Mouse (Mus musculus): ENCODE results near the gene Lrrk2. TPM values are rescaled to one million over a fixed set of nuclear protein-coding genes. Genes with fewer than 3 reads are reported as not detected.

Lrrk2 gene
- 10 to 100 TPM in 1 of 2 experiments, 1 to 10 TPM in 1; 7.8 to 99.8 TPM for total RNA-seq (2021)
- long read RNA-seq, experiment 1, full-length matches to known transcripts, result 1 of 4 reads
- long read RNA-seq, experiment 1, partial matches to known transcripts, result 2 of 4 reads
- long read RNA-seq, experiment 1, other reads (novel, unspliced or antisense), result 1 of 4 reads
- long read RNA-seq, experiment 2, full-length matches to known transcripts, result 4 of 20 reads
- long read RNA-seq, experiment 2, partial matches to known transcripts, result 15 of 20 reads
- long read RNA-seq, experiment 2, other reads (novel, unspliced or antisense), result 1 of 20 reads

GRCm38 (mm10) chr15:91672645-91673568, at the start of gene Lrrk2:
Gene Lrrk2, plus strand, starts transcription at chr15:91673175.
- DNase-seq (ENCODE audit: low spot score in 2 of 2), result peak; percentile 85 to 88

- DNase-seq (ENCODE audit: low spot score in 2 of 2), result no peak
Observed at GRCm38 (mm10) chr15:91624475-91624874, 48.5 kb upstream of the Lrrk2 start.

DNA sequence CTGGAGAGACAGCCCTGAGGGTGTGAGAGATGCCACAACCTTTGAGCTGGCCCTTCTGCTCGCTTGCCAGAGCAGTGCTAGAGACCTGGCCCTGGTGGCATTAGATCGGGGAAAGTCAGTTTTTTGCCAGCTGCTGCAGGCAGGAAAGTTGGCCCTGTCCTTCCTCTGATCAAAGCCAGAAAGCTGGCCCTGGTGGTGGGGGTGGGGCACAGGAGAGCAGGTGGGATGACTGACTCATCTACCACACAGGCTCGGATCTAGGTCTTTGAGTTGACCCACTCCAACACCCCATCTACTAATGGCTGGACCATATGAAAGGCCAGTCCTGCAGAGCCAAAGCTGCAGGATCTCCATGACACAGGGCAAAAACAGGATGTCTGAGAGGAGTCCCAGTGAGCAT, 43.8 kb upstream of the Lrrk2 start:
- no peak for DNase-seq (ENCODE audit: low spot score in 2 of 2)

DNA sequence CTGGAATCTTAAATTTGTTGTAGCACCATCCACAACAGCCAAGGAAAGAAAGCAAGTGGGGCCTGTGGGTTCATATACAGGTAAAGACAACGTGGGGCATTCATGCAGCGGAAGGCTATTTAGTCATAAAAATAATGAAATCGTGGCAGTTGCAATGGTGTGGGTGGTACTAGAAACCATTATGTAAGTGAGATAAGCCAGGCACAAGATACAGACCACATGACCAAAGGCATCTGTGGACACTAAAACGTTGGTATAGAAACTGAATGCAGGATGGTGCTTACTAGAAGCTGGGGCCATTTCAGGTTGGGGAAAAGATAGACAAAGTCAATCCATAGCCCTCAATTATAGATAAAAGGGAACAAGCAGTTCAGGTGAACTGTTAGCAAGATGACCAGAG, 40.5 kb upstream of the Lrrk2 start:
- DNase-seq (ENCODE audit: low spot score in 2 of 2), result no peak

- DNase-seq (ENCODE audit: low spot score in 2 of 2), result no peak
Observed at GRCm38 (mm10) chr15:91633051-91633450, 39.9 kb upstream of the Lrrk2 start.

- no peak for DNase-seq (ENCODE audit: low spot score in 2 of 2)
Observed at GRCm38 (mm10) chr15:91633806-91634205, 39.2 kb upstream of the Lrrk2 start.

GRCm38 (mm10) chr15:91634236-91634635, 38.7 kb upstream of the Lrrk2 start:
- DNase-seq (ENCODE audit: low spot score in 2 of 2), result no peak

GRCm38 (mm10) chr15:91641631-91642030, 31.3 kb upstream of the Lrrk2 start:
- DNase-seq (ENCODE audit: low spot score in 2 of 2), result no peak

DNA sequence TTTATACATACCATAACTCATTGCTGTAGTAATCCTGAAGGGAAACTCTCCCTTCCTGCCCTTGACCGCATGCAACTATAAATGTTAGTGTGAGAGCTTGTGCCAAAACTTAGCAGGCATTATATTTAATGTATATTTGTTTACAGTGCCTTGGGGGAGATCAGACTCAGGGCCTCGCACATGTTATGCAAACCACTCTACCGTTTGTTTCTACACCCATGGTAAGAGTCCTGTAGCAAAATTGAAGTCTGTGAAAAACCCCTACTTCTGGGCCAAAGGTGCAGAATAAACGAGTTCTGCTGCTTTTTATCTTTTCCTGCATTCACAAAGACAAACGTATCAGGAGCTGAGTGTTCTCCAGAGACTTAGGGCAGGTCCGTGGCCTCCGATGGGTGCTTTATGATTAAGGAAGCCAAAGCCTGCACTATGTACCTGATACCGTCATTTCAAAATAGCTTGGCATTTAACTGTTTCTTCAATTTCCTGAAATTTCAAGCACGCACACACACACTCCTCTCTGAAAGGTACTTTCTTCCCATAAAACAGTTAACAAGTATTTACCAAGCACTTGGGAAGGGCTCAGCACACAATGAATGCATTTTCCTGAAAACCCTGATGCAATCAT, 30.2 kb upstream of the Lrrk2 start:
- DNase-seq (ENCODE audit: low spot score in 2 of 2), result no peak

DNA sequence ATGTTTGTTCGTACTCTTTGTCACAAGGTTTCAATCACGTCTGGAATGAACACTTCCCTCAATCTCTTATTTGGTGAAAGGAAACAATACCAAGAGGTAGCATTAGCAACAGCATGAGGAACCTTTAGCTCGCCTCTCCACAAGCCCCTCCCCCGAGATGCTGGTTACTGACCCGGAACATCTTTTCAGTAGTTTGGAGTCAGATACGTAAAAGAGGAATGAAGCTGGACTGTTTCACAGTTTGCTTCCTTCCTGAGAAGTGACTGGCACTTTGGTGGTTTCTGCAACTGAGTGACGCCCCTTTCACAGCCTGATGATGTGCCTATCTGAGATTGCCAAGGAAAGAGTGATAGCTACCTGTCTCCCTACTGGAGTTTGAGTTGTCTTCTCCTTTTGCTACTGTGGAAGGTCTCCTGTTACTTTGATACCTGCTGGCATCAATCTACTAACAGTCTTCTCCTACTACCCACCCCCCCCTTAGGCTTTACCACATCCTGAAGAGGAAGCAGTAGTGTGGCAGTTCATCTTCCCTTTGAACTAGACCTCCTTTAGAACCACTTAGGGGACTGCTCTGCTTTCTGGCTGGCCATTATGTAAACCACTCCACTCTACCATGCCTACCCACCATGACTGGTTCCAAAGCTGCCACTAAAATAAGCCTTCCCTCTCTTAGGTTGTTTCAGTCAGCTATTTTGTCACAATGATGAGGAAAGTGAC, 29.2 kb upstream of the Lrrk2 start:
- DNase-seq (ENCODE audit: low spot score in 2 of 2), result no peak

GRCm38 (mm10) chr15:91650270-91650669, 22.7 kb upstream of the Lrrk2 start:
- DNase-seq (ENCODE audit: low spot score in 2 of 2), result no peak

DNA sequence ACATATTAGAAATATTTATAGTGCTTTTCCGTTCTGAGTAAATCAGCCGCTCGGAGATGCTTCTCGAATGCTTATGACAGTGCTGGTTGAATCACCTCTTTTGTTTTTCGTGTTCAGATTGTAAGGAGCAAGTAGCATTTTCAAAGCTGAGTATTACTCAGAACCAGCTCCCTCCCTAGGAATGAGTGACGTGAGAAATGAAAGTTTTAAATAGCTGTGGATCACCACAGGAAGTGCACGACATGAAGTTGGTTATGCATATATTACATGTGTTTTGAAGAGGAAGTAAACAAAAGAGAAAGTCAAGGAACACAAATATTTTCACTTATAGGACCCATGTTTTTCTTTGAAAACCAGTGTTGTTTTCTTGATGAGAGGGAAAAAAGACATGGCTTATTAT, 21.5 kb upstream of the Lrrk2 start:
- DNase-seq (ENCODE audit: low spot score in 2 of 2), result peak in 1 of 2 experiments; percentile 2

- DNase-seq (ENCODE audit: low spot score in 2 of 2), result no peak
Observed at GRCm38 (mm10) chr15:91658227-91658626, 14.7 kb upstream of the Lrrk2 start.

GRCm38 (mm10) chr15:91660277-91661078, 12.5 kb upstream of the Lrrk2 start:
- no peak for DNase-seq (ENCODE audit: low spot score in 2 of 2)

GRCm38 (mm10) chr15:91661079-91661369, 12.0 kb upstream of the Lrrk2 start:
- no peak for DNase-seq (ENCODE audit: low spot score in 2 of 2)

DNA sequence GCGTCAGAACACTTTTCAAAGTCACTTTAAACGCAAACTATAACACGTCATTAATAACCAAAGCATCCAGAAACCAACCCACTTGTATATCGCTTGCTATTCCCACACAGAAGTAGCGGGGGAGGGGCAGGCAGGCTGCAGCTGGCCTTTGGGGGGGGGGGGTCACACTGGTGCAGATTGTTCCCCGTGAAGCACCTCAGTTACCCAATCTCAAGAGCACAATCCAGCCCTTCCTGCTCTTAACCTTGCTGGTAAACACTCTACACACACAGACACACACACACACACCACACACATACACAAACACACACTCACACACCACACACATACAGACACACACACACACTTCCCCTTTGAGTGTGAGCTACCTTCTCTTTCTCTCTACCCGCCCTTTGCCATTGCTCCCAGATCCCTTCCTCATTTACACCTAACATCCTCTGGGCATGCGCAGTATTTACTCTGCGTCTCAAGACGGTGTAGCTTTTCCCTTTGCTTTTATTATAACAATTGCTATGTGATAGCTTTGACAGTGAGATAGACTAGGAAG, 8.3 kb upstream of the Lrrk2 start:
- DNase-seq (ENCODE audit: low spot score in 2 of 2), result no peak

GRCm38 (mm10) chr15:91665530-91665929, 7.4 kb upstream of the Lrrk2 start:
- DNase-seq (ENCODE audit: low spot score in 2 of 2), result no peak

GRCm38 (mm10) chr15:91671216-91671615, 1.8 kb upstream of the Lrrk2 start:
- DNase-seq (ENCODE audit: low spot score in 2 of 2), result no peak

DNA sequence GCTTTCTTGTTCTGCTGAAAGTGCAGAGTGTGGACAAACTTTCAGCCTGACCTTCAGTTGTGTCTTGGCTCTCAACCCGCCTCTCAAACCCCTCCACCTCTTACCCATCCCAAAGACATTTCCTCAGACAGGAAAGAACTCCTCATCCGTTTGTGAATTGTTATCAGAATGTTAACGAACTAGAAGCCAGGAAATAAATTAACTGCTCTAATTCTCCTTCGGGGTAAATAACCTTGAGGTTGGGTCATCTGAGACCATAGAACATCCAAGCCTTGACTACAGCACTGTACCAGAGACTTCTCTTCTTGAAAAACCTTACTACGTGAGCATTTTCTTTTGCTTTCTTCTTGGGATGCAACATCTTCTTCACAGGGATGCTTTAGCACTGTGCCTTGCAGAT, 988 bp upstream of the Lrrk2 start:
- DNase-seq (ENCODE audit: low spot score in 2 of 2), result no peak

DNA sequence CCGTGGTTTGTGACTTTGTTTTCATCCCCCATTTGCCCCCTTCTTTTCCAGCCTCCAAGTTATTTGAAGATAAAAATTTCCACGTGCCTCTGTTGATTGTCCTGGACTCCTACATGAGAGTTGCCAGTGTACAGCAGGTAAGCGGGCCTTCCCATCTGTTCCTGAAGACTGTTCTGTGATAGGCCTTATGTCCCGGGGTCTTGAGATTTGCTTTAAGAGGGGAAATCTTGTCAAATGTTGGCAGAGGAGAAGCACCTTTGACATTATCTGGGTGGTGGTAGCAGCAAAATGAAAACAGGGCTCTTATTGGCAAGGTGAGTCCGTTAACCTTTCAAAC, 562 bp downstream of the Lrrk2 start:
- no peak for DNase-seq (ENCODE audit: low spot score in 2 of 2)
